Mouse (Mus musculus) right cerebral cortex, postnatal 4 days (tissue): ENCODE results near the gene Gm12184.
"Not testable (repeated sequence)": the region's sequence is repeated elsewhere in the genome, so short reads cannot be mapped to it uniquely, and the experiment has no call there.

Source experiments
- DNase-seq: peaks from one replicate; pipeline ENCODE4 v3.0.0-alpha.2; 2022

The Gm12184 gene

GRCm38 (mm10) chr11:48821299-48821698 is 5.2 kb downstream of the Gm12184 start:
- not testable (repeated sequence) for DNase-seq

- no peak for DNase-seq
These were observed 6.2 kb downstream of the Gm12184 start for GRCm38 (mm10) chr11:48820308-48820674.

- DNase-seq: no peak
These were observed 6.7 kb downstream of the Gm12184 start for GRCm38 (mm10) chr11:48819614-48820307.

- DNase-seq: peak; percentile 79
These were observed 8.1 kb downstream of the Gm12184 start for GRCm38 (mm10) chr11:48818346-48818745.

GRCm38 (mm10) chr11:48817794-48818193 is 8.7 kb downstream of the Gm12184 start:
- no peak for DNase-seq

GRCm38 (mm10) chr11:48816800-48817665 is 9.4 kb downstream of the Gm12184 start, which contains the start of gene Trim41:
Gene Trim41, minus strand, starts transcription at chr11:48817353.
- peak; percentile 98 for DNase-seq

- peak; percentile 57 for DNase-seq
These were observed 10.1 kb downstream of the Gm12184 start for GRCm38 (mm10) chr11:48816281-48816781.

- no peak for DNase-seq
These were observed 10.6 kb downstream of the Gm12184 start for GRCm38 (mm10) chr11:48815851-48816250.

GRCm38 (mm10) chr11:48813782-48814181 is 12.7 kb downstream of the Gm12184 start:
- DNase-seq: no peak

- no peak for DNase-seq
These were observed 16.3 kb downstream of the Gm12184 start for GRCm38 (mm10) chr11:48810142-48810541.

GRCm38 (mm10) chr11:48809434-48809830 is 17.0 kb downstream of the Gm12184 start:
- no peak for DNase-seq

GRCm38 (mm10) chr11:48808737-48809433 is 17.6 kb downstream of the Gm12184 start:
- DNase-seq: no peak

- no peak for DNase-seq
These were observed 18.2 kb downstream of the Gm12184 start for GRCm38 (mm10) chr11:48808304-48808646.

- peak; percentile 23 for DNase-seq
These were observed 18.7 kb downstream of the Gm12184 start for GRCm38 (mm10) chr11:48807563-48808303.

- no peak for DNase-seq
These were observed 19.4 kb downstream of the Gm12184 start for GRCm38 (mm10) chr11:48806856-48807562.

- no peak for DNase-seq
These were observed 21.5 kb downstream of the Gm12184 start for GRCm38 (mm10) chr11:48804922-48805321.

- no peak for DNase-seq
These were observed 22.5 kb downstream of the Gm12184 start for GRCm38 (mm10) chr11:48803988-48804387.

GRCm38 (mm10) chr11:48801831-48802772 is 24.4 kb downstream of the Gm12184 start:
- no peak for DNase-seq

GRCm38 (mm10) chr11:48799921-48800701 is 26.3 kb downstream of the Gm12184 start, which contains the start of gene Rack1:
Gene Rack1, plus strand, starts transcription at chr11:48800332.
- peak; percentile 82 for DNase-seq
